Mouse (Mus musculus): ENCODE data around the gene Lgi4. TPM values are rescaled to one million over a fixed set of nuclear protein-coding genes. Genes with fewer than 3 reads are reported as not detected.
A peak's percentile ranks its signal among the peaks of the same experiment; 100 is the strongest.

The Lgi4 gene
- total RNA-seq, 2 experiments from 2014 or later: 31.9 to 36.1 TPM

- no peak for DNase-seq (ENCODE audit: extremely low spot score in 1 of 2, low spot score in 1 of 2)
These were observed 15.0 kb downstream of the Lgi4 start for GRCm38 (mm10) chr7:31074061-31074712.

GRCm38 (mm10) chr7:31074713-31075069 lies 15.5 kb downstream of the Lgi4 start:
- no peak for DNase-seq (ENCODE audit: extremely low spot score in 1 of 2, low spot score in 1 of 2)

GRCm38 (mm10) chr7:31076492-31076891 lies 17.4 kb downstream of the Lgi4 start, which contains the start of gene Fxyd3:
Gene Fxyd3, minus strand, starts transcription at chr7:31076704.
- DNase-seq (ENCODE audit: extremely low spot score in 1 of 2, low spot score in 1 of 2): no peak

- no peak for DNase-seq (ENCODE audit: extremely low spot score in 1 of 2, low spot score in 1 of 2)
These were observed 18.3 kb downstream of the Lgi4 start for GRCm38 (mm10) chr7:31077470-31077869.

GRCm38 (mm10) chr7:31077885-31078445 lies 18.8 kb downstream of the Lgi4 start:
- DNase-seq (ENCODE audit: extremely low spot score in 1 of 2, low spot score in 1 of 2): peak in 1 of 2 experiments; percentile 42

GRCm38 (mm10) chr7:31079670-31080069 lies 20.5 kb downstream of the Lgi4 start:
- no peak for DNase-seq (ENCODE audit: extremely low spot score in 1 of 2, low spot score in 1 of 2)

GRCm38 (mm10) chr7:31080611-31081010 lies 21.5 kb downstream of the Lgi4 start:
- DNase-seq (ENCODE audit: extremely low spot score in 1 of 2, low spot score in 1 of 2): no peak

GRCm38 (mm10) chr7:31081106-31081505 lies 22.0 kb downstream of the Lgi4 start:
- no peak for DNase-seq (ENCODE audit: extremely low spot score in 1 of 2, low spot score in 1 of 2)

- no peak for DNase-seq (ENCODE audit: extremely low spot score in 1 of 2, low spot score in 1 of 2)
These were observed 23.0 kb downstream of the Lgi4 start for GRCm38 (mm10) chr7:31082106-31082505.

- DNase-seq (ENCODE audit: extremely low spot score in 1 of 2, low spot score in 1 of 2): no peak
These were observed 23.9 kb downstream of the Lgi4 start for GRCm38 (mm10) chr7:31082831-31083588.

- no peak for DNase-seq (ENCODE audit: extremely low spot score in 1 of 2, low spot score in 1 of 2)
These were observed 25.0 kb downstream of the Lgi4 start for GRCm38 (mm10) chr7:31084140-31084539.

GRCm38 (mm10) chr7:31085171-31085570 lies 26.0 kb downstream of the Lgi4 start:
- DNase-seq (ENCODE audit: extremely low spot score in 1 of 2, low spot score in 1 of 2): no peak

- DNase-seq (ENCODE audit: extremely low spot score in 1 of 2, low spot score in 1 of 2): no peak
These were observed 27.1 kb downstream of the Lgi4 start for GRCm38 (mm10) chr7:31086175-31086755.

- no peak for DNase-seq (ENCODE audit: extremely low spot score in 1 of 2, low spot score in 1 of 2)
These were observed 28.1 kb downstream of the Lgi4 start for GRCm38 (mm10) chr7:31087262-31087661.

- no peak for DNase-seq (ENCODE audit: extremely low spot score in 1 of 2, low spot score in 1 of 2)
These were observed 29.1 kb downstream of the Lgi4 start for GRCm38 (mm10) chr7:31088206-31088605.

GRCm38 (mm10) chr7:31089721-31090120 lies 30.6 kb downstream of the Lgi4 start:
- DNase-seq (ENCODE audit: extremely low spot score in 1 of 2, low spot score in 1 of 2): no peak

- no peak for DNase-seq (ENCODE audit: extremely low spot score in 1 of 2, low spot score in 1 of 2)
These were observed 35.8 kb downstream of the Lgi4 start for GRCm38 (mm10) chr7:31094774-31095501.

- DNase-seq (ENCODE audit: extremely low spot score in 1 of 2, low spot score in 1 of 2): no peak
These were observed 37.9 kb downstream of the Lgi4 start for GRCm38 (mm10) chr7:31096892-31097564.

- peak; percentile 67 to 96 for DNase-seq (ENCODE audit: extremely low spot score in 1 of 2, low spot score in 1 of 2)
These were observed 38.6 kb downstream of the Lgi4 start for GRCm38 (mm10) chr7:31097583-31098248.
